Mouse (Mus musculus): ENCODE measurements at regions not wholly inside any gene's neighbourhood (a gene's known extent, or its start where the extent isn't known, plus 50 kb on each side); places are given as distances from the start of the nearest gene placed in this dataset.

- no peak overlapping the region for H3K9ac ChIP-seq (ENCODE audit: low read depth, low read length)
- H3K4me2 ChIP-seq (ENCODE audit: low read depth, low read length), result no peak overlapping the region
- no peaks in the 10 kb centered on the region for H3K9me3 ChIP-seq (ENCODE audit: control insufficient read depth, low read length)
- H3K27ac ChIP-seq (ENCODE audit: low read length), result no peak overlapping the region
- no peaks in the 10 kb centered on the region for H3K36me3 ChIP-seq (ENCODE audit: control insufficient read depth, insufficient read depth, low read length)
- no peaks in the 10 kb centered on the region for H3K4me1 ChIP-seq (ENCODE audit: control insufficient read depth, insufficient read depth, low read length)
- H3K4me3 ChIP-seq (ENCODE audit: low read length), result no peak overlapping the region
- 34% methylated on average over 7 of the region's 7 CpGs for WGBS
- H3K27me3 ChIP-seq (replicated peaks; ENCODE audit: control insufficient read depth, insufficient read depth, low read length), result no peaks in the 10 kb centered on the region
- ATAC-seq, result no peak
These were observed 202.7 kb downstream of the Mreg start for GRCm38 (mm10) chr1:72009270-72009928.

- H3K36me3 ChIP-seq (ENCODE audit: control insufficient read depth, insufficient read depth, low read length), result no peaks in the 10 kb centered on the region
- no peak overlapping the region for H3K9ac ChIP-seq (ENCODE audit: low read depth, low read length)
- H3K4me1 ChIP-seq (ENCODE audit: control insufficient read depth, insufficient read depth, low read length), result no peaks in the 10 kb centered on the region
- WGBS, result 63% methylated on average over 7 of the region's 7 CpGs
- no peak overlapping the region for H3K27ac ChIP-seq (ENCODE audit: low read length)
- no peak for ATAC-seq
- no peaks in the 10 kb centered on the region for H3K27me3 ChIP-seq (replicated peaks; ENCODE audit: control insufficient read depth, insufficient read depth, low read length)
- H3K9me3 ChIP-seq (ENCODE audit: control insufficient read depth, low read length), result no peaks in the 10 kb centered on the region
- H3K4me2 ChIP-seq (ENCODE audit: low read depth, low read length), result no peak overlapping the region
- H3K4me3 ChIP-seq (ENCODE audit: low read length), result no peak overlapping the region
These were observed 205.3 kb downstream of the Mreg start for GRCm38 (mm10) chr1:72006696-72007291.

GRCm38 (mm10) chr1:72005956-72006355 is 206.2 kb downstream of the Mreg start:
- Histone ChIP-seq H3K27me3 (replicated peaks; ENCODE audit: control insufficient read depth, insufficient read depth, low read length) (no peaks in the 10 kb centered on the region), H3K27ac (ENCODE audit: low read length) (no peak overlapping the region)
- WGBS, result 62% methylated on average over 8 of the region's 8 CpGs

GRCm38 (mm10) chr1:72005550-72005949 is 206.6 kb downstream of the Mreg start:
- 0 out of 2 replicates have a peak, but pooled peaks cover 4% of the 10 kb centered on the region for H3K4me1 ChIP-seq (ENCODE audit: control insufficient read depth, insufficient read depth, low read length)
- H3K4me3 ChIP-seq (ENCODE audit: low read length), result no peak overlapping the region
- no peak overlapping the region for H3K27ac ChIP-seq (ENCODE audit: low read length)
- WGBS, result 79% methylated on average over 7 of the region's 7 CpGs
- ATAC-seq, result no peak
- H3K9me3 ChIP-seq (ENCODE audit: control insufficient read depth, low read length), result no peaks in the 10 kb centered on the region
- H3K36me3 ChIP-seq (ENCODE audit: control insufficient read depth, insufficient read depth, low read length), result no peaks in the 10 kb centered on the region
- no peak overlapping the region for H3K9ac ChIP-seq (ENCODE audit: low read depth, low read length)
- no peaks in the 10 kb centered on the region for H3K27me3 ChIP-seq (replicated peaks; ENCODE audit: control insufficient read depth, insufficient read depth, low read length)
- H3K4me2 ChIP-seq (ENCODE audit: low read depth, low read length), result no peak overlapping the region

More at GRCm38 (mm10) chr1:72005956-72006355, 206.2 kb downstream of the Mreg start:
- no peak overlapping the region for H3K4me2 ChIP-seq (ENCODE audit: low read depth, low read length)
- 0 out of 2 replicates have a peak, but pooled peaks cover 4% of the 10 kb centered on the region for H3K4me1 ChIP-seq (ENCODE audit: control insufficient read depth, insufficient read depth, low read length)
- H3K9me3 ChIP-seq (ENCODE audit: control insufficient read depth, low read length), result no peaks in the 10 kb centered on the region
- ATAC-seq, result no peak
- no peak overlapping the region for H3K4me3 ChIP-seq (ENCODE audit: low read length)
- no peaks in the 10 kb centered on the region for H3K36me3 ChIP-seq (ENCODE audit: control insufficient read depth, insufficient read depth, low read length)
- H3K9ac ChIP-seq (ENCODE audit: low read depth, low read length), result no peak overlapping the region

GRCm38 (mm10) chr1:72003424-72004278 is 208.5 kb downstream of the Mreg start:
- Histone ChIP-seq H3K9me3 (ENCODE audit: control insufficient read depth, low read length) (no peaks in the 10 kb centered on the region), H3K4me1 (ENCODE audit: control insufficient read depth, insufficient read depth, low read length) (0 out of 2 replicates have a peak, but pooled peaks cover 4% of the 10 kb centered on the region), H3K36me3 (ENCODE audit: control insufficient read depth, insufficient read depth, low read length) (no peaks in the 10 kb centered on the region), H3K27ac (ENCODE audit: low read length) (no peak overlapping the region; the same call in 1 of the 2 replicates), H3K4me2 (ENCODE audit: low read depth, low read length) (no peak overlapping the region), H3K4me3 (ENCODE audit: low read length) (no peak overlapping the region), H3K27me3 (replicated peaks; ENCODE audit: control insufficient read depth, insufficient read depth, low read length) (no peaks in the 10 kb centered on the region), H3K9ac (ENCODE audit: low read depth, low read length) (no peak overlapping the region)
- no peak for ATAC-seq
- WGBS, result 78% methylated on average over 14 of the region's 14 CpGs

- peak; percentile 93 for ATAC-seq
- no peaks in the 10 kb centered on the region for H3K36me3 ChIP-seq (ENCODE audit: control insufficient read depth, insufficient read depth, low read length)
- no peaks in the 10 kb centered on the region for H3K9me3 ChIP-seq (ENCODE audit: control insufficient read depth, low read length)
- H3K27ac ChIP-seq (ENCODE audit: low read length), result peak overlapping the region; percentile 39; the same call in 1 of the 2 replicates
- WGBS, result 38% methylated on average over 9 of the region's 9 CpGs
- 0 out of 2 replicates have a peak, but pooled peaks cover 4% of the 10 kb centered on the region for H3K4me1 ChIP-seq (ENCODE audit: control insufficient read depth, insufficient read depth, low read length)
- no peak overlapping the region for H3K4me2 ChIP-seq (ENCODE audit: low read depth, low read length)
- no peak overlapping the region for H3K4me3 ChIP-seq (ENCODE audit: low read length)
- H3K9ac ChIP-seq (ENCODE audit: low read depth, low read length), result no peak overlapping the region
- no peaks in the 10 kb centered on the region for H3K27me3 ChIP-seq (replicated peaks; ENCODE audit: control insufficient read depth, insufficient read depth, low read length)
These were observed 209.5 kb downstream of the Mreg start for GRCm38 (mm10) chr1:72002471-72003116.

GRCm38 (mm10) chr1:72000741-72001140 is 211.4 kb downstream of the Mreg start:
- Histone ChIP-seq H3K36me3 (ENCODE audit: control insufficient read depth, insufficient read depth, low read length) (no peaks in the 10 kb centered on the region), H3K4me1 (ENCODE audit: control insufficient read depth, insufficient read depth, low read length) (0 out of 2 replicates have a peak, but pooled peaks cover 4% of the 10 kb centered on the region), H3K9me3 (ENCODE audit: control insufficient read depth, low read length) (no peaks in the 10 kb centered on the region), H3K4me3 (ENCODE audit: low read length) (no peak overlapping the region), H3K27me3 (replicated peaks; ENCODE audit: control insufficient read depth, insufficient read depth, low read length) (no peaks in the 10 kb centered on the region), H3K27ac (ENCODE audit: low read length) (no peak overlapping the region), H3K4me2 (ENCODE audit: low read depth, low read length) (no peak overlapping the region), H3K9ac (ENCODE audit: low read depth, low read length) (no peak overlapping the region)
- WGBS, result 65% methylated on average over 2 of the region's 2 CpGs
- ATAC-seq, result no peak

- no peaks in the 10 kb centered on the region for H3K36me3 ChIP-seq (ENCODE audit: control insufficient read depth, insufficient read depth, low read length)
- H3K4me2 ChIP-seq (ENCODE audit: low read depth, low read length), result no peak overlapping the region
- no peaks in the 10 kb centered on the region for H3K27me3 ChIP-seq (replicated peaks; ENCODE audit: control insufficient read depth, insufficient read depth, low read length)
- H3K27ac ChIP-seq (ENCODE audit: low read length), result no peak overlapping the region
- H3K9me3 ChIP-seq (ENCODE audit: control insufficient read depth, low read length), result no peaks in the 10 kb centered on the region
- H3K9ac ChIP-seq (ENCODE audit: low read depth, low read length), result no peak overlapping the region
- 0 out of 2 replicates have a peak, but pooled peaks cover 4% of the 10 kb centered on the region for H3K4me1 ChIP-seq (ENCODE audit: control insufficient read depth, insufficient read depth, low read length)
- 65% methylated on average over 2 of the region's 2 CpGs for WGBS
- H3K4me3 ChIP-seq (ENCODE audit: low read length), result no peak overlapping the region
- no peak for ATAC-seq
These were observed 215.3 kb downstream of the Mreg start for GRCm38 (mm10) chr1:71996828-71997227.

- Histone ChIP-seq H3K4me2 (ENCODE audit: low read depth, low read length) (no peak overlapping the region), H3K36me3 (ENCODE audit: control insufficient read depth, insufficient read depth, low read length) (no peaks in the 10 kb centered on the region), H3K4me3 (ENCODE audit: low read length) (no peak overlapping the region), H3K9ac (ENCODE audit: low read depth, low read length) (no peak overlapping the region), H3K27me3 (replicated peaks; ENCODE audit: control insufficient read depth, insufficient read depth, low read length) (no peaks in the 10 kb centered on the region), H3K27ac (ENCODE audit: low read length) (no peak overlapping the region), H3K9me3 (ENCODE audit: control insufficient read depth, low read length) (no peaks in the 10 kb centered on the region), H3K4me1 (ENCODE audit: control insufficient read depth, insufficient read depth, low read length) (0 out of 2 replicates have a peak, but pooled peaks cover under 1% of the 10 kb centered on the region)
- no peak for ATAC-seq
- WGBS, result 62% methylated on average over 7 of the region's 7 CpGs
These were observed 215.9 kb downstream of the Mreg start for GRCm38 (mm10) chr1:71996234-71996619.
